Mouse (Mus musculus) thymus, adult 2 months (tissue): Measurements from ENCODE around the gene Cnih3.

Experiments
- CTCF ChIP-seq: fragments of 200-500 bp; IDR thresholded peaks from 2 replicates; pipeline ENCODE4 v1.5.1; 2012; ENCODE audit warnings: mild to moderate bottlenecking, control low read depth, low read length, moderate library complexity, borderline replicate concordance; ENCODE audit not compliant: control insufficient read depth, poor library complexity, insufficient read depth; ENCODE audit errors: extremely low read depth
- POLR2A ChIP-seq: fragments of 200-500 bp; IDR thresholded peaks from 2 replicates; pipeline ENCODE4 v1.6.1; 2012; ENCODE audit warnings: mild to moderate bottlenecking, low read length, control low read depth, moderate library complexity; ENCODE audit not compliant: control insufficient read depth, poor library complexity, insufficient read depth; ENCODE audit errors: extremely low read depth

DNA sequence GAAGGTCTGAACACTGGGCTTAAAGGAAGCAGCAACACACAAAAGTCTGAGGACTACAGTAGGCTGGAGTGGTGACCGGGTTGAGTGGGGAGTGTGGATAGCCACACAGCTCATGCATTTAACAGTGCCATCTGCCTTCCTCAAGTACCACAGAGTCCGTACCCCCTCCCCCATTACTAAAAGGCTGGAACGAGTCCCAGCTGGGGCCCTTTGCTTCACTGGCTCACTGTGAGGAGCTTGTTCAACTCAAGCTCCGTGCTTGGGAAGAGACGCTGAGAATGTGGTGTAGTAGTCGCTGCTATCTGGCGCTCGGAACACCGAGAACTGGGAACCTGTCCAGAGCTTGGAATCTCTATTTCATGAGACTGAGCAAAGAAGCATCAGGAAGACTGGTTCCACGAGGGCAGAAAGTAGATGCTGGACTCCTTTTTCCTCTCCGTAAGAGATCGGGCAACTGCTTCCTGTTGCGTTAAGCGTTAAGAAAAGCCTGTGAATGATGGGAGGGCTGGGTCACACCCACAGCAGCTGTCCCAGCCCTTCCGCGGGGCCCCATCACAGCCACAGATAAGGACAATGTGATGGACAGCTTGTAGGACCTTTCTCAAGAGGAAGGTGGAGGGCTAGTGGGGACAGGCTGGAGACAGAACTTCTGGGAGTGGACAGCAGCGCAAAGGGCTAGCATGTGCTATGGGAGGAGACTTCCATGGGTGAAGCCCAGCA is 114.3 kb downstream of the Cnih3 start:
- TF ChIP-seq POLR2A, result no peak
- TF ChIP-seq CTCF, result no peak
